Mouse (Mus musculus): Measurements from ENCODE around the gene Pik3r5.

The Pik3r5 gene

GRCm38 (mm10) chr11:68485206-68485942, 53.5 kb downstream of the Pik3r5 start:
- DNase-seq (ENCODE audit: low read depth, low spot score) = peak; percentile 86

DNA sequence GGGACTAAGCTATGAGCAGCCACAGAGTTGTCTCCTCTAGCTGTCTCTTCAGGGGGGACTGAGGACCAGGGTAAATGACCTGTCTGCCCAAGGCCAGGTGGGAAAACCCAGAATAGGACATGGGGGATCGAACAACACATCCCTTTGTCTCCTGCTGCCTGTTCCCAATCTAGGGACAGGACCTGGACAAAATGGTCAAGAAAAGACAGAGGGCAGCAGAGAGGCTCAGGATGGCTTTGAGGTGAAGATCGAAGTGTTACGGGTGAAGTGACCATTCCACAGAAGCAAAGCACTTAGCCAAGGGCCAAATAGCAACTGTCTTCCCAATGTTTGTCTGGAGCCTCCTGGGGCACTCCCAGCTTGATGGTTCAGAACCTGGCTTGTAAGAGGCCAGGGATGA, 54.2 kb downstream of the Pik3r5 start:
- DNase-seq (ENCODE audit: low read depth, low spot score) = no peak

DNA sequence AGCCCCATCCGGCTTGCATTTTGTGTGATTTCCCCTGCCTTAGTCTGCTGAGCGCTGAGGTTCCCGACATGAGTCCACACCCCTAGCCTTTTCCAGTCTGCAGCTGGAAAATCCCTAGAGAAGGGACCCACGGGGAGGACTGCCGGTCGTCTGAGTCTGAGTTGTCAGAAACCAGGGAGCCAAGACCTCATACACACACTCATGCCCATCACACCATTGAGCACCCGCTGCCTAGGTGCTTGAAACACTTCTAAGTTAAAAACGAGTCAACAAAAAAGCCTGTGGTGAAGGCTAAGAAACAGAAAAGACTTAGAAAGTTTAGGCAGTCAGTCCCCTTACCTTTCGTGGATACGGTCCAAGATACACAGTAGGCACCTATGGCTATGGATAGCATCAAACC, 55.8 kb downstream of the Pik3r5 start:
- no peak for DNase-seq (ENCODE audit: low read depth, low spot score)

DNA sequence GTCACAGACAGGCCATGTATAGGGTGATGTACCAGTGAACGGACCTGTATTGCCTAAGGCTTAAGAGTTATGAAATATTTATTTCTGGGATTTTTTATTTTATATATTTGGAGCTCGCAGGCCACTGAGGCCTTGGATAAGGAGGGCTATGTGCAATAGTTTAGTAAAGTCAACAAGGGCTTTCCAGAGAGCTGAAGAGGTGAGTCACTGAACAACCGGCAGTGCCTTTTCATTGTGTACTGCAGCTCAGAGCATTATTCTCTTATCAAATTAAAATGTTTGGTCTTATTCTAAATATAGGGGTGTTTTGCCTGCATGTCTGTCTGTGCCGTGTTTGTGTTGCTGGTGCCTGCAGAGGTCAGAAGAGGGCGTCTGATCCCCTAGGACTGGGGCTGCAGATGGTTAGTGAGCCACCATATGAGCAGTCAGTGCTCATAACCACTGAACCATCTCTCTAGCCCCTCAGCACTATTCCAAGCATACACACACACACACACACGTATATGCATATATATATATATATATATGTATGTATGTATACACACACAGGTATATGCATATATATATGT, 56.4 kb downstream of the Pik3r5 start:
- no peak for DNase-seq (ENCODE audit: low read depth, low spot score)

- no peak for DNase-seq (ENCODE audit: low read depth, low spot score)
Measured at GRCm38 (mm10) chr11:68489236-68489635, 57.3 kb downstream of the Pik3r5 start.

GRCm38 (mm10) chr11:68492592-68492991, 60.7 kb downstream of the Pik3r5 start:
- no peak for DNase-seq (ENCODE audit: low read depth, low spot score)

DNA sequence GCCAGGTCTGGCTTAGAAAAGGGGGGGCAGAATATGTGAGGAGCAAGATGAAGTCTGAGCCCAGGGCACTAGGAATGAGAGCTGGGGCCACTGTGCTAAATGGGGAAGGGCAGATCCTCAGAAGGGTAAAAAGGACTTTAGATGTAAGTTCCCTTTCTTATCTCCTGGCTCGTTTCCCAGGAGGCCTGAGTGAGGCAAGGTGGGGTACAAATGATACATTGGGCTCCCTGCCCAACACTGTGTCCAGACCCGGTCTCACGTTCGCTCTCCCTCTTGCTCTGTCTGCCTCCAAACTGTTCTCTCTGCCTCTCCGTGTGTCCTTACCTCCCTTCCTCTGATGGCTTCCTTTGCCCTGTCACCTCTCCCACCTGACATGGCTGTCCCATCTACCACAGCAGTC, 61.8 kb downstream of the Pik3r5 start:
- no peak for DNase-seq (ENCODE audit: low read depth, low spot score)

DNA sequence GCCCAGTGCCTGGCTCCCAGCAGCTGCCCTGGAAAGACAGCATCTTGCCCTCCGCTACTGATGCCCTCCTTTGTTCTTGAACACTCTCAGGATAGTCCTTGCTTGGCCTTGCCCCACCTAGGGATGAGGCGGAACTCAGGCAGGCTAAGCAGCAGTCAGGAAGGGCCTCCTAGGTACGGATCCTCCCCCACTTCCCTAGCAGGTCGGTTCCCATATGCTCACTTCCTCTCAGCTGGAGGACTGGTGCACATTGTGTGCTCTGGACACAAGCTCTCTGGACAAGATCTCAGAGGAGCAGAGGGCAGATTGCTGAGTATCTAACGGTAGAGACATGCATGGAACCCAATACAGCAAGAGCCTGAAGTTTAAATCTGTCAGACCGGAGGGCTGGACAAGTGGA, 65.2 kb downstream of the Pik3r5 start:
- no peak for DNase-seq (ENCODE audit: low read depth, low spot score)

GRCm38 (mm10) chr11:68498517-68498916, 66.6 kb downstream of the Pik3r5 start:
- DNase-seq (ENCODE audit: low read depth, low spot score) = no peak

- DNase-seq (ENCODE audit: low read depth, low spot score) = no peak
Measured at GRCm38 (mm10) chr11:68498999-68499699, 67.2 kb downstream of the Pik3r5 start.

GRCm38 (mm10) chr11:68500949-68501350, 69.0 kb downstream of the Pik3r5 start:
- DNase-seq (ENCODE audit: low read depth, low spot score) = no peak

DNA sequence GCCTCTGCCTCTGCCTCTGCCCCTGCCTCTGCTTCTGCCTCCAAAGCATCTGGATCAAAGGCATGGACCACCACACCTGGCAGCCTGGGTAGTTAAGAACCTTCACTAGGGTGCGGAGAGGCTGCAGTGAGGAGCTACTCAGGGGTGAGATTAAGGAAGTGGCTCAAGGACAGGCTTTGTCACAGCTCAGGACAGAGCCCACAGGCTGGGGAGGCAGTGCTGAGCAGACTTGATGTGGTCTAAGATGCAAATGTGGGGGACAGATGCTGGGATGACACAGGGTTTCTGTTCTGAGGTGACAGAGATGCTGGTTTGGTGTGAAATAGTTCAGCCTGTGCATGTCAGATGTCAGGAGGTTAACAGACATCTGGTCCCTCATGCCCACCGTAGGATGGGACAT, 70.5 kb downstream of the Pik3r5 start:
- no peak for DNase-seq (ENCODE audit: low read depth, low spot score)

- peak; percentile 26 for DNase-seq (ENCODE audit: low read depth, low spot score)
Measured at GRCm38 (mm10) chr11:68502902-68503629, 71.1 kb downstream of the Pik3r5 start, which contains the start of gene Pik3r6. Gene Pik3r6 (plus strand): TSS chr11:68503019.

DNA sequence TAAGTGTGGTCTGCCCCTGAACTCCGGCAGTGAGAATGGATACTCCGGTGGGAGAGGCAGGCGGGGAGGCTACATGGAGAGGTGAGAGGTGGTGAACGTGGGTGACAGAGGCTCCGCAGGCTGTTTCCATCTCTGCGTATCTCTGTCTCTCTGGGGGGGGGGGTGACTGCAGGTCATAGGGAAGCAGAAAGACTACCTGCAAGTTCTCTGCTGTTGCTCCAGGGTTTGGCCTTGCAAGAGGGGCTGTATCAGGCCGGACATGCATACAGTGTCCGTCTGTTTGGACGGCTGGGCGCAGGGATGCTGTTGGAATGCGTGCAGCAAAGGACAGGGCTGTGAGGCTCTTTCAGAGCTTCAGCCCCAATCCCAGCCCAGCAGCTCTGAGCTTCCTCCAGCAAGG, 73.0 kb downstream of the Pik3r5 start:
- DNase-seq (ENCODE audit: low read depth, low spot score) = no peak

- DNase-seq (ENCODE audit: low read depth, low spot score) = no peak
Measured at GRCm38 (mm10) chr11:68507246-68507645, 75.3 kb downstream of the Pik3r5 start.

GRCm38 (mm10) chr11:68508619-68509018, 76.7 kb downstream of the Pik3r5 start:
- no peak for DNase-seq (ENCODE audit: low read depth, low spot score)

GRCm38 (mm10) chr11:68509194-68509593, 77.3 kb downstream of the Pik3r5 start:
- DNase-seq (ENCODE audit: low read depth, low spot score) = no peak

- peak; percentile 60 for DNase-seq (ENCODE audit: low read depth, low spot score)
Measured at GRCm38 (mm10) chr11:68513969-68514368, 82.0 kb downstream of the Pik3r5 start.

DNA sequence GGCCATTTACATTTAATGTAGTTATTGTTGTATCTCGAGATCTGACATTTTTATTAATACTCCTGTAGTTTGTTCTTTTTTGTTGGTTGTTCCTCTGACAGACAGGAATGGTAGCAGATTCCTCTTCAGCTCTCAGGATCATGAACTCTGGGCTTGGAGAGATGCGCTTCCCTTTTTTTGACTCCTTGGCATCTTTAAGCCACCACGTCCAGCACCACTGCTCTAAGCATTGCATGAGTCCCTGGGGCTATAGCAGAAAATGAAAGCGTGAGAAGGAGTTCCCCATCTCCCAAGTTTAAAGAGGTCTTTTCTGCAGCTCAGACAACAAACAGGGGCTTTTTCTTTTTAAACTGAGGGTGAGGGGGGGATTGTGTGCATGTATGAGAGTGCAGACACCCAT, 87.4 kb downstream of the Pik3r5 start:
- DNase-seq (ENCODE audit: low read depth, low spot score) = no peak

GRCm38 (mm10) chr11:68519815-68520214, 87.9 kb downstream of the Pik3r5 start:
- no peak for DNase-seq (ENCODE audit: low read depth, low spot score)

DNA sequence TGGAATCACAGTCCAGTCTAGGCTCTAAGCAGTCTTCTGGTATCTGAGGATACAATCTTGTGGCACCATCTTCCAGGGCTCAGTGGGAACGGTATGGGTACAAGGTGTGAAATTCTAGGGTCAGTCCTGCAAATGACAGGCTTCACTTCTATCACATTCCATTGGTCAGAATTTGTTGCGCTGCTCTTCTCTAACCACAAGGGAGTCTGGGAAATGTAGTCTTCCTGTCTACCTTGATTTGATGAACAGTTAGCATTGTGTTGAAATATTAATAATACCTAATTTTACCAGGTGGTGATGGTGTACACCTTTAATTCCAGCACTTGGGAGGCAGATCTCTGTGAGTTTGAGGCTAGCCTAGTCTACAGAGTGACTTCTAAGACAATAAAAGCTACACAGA, 88.5 kb downstream of the Pik3r5 start:
- DNase-seq (ENCODE audit: low read depth, low spot score) = no peak

DNA sequence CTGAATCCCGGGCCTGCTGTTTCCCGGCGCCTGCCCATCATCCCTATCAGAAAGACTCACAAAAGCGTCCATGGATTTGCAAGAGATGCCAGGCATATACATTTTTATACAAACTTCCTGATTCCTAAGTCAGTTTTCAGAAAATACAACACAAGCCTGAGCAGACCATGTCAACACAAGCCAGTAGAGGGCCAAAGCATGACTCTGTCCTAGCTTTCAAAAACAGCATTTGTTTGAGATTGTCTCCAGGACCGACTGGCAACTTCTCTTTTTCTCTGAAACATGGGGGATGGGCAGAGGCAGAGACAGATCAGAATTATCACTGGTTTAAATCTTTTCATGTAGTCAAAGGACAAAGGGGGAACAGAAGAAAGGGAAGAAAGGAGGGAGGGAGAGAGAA, 89.4 kb downstream of the Pik3r5 start:
- no peak for DNase-seq (ENCODE audit: low read depth, low spot score)
